Mouse (Mus musculus): Measurements from ENCODE around the gene Tubb3.
A peak's percentile ranks its signal among the peaks of the same experiment; 100 is the strongest.

Gene Tubb3

DNA sequence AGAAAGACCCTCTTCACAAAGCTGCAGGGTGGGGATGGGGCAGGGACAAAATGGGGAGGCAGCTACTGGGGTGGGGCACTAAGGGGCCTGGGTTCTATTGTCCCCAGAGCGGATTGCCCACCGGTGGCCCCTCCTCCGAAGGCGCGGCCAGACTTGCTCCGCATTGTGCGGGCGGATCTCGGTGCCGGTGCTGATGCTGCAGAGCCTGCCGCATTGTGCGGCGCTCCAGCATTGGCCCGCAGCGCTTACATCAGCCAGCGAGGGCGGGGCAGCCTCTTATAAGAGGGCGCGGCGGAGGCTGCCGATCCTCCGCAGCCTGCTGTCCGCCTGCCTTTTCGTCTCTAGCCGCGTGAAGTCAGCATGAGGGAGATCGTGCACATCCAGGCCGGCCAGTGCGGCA is at the start of gene Tubb3:
Gene Tubb3 (plus strand): TSS at position 179 of the 400 bp plus-strand sequence.
- peak; percentile 72 for DNase-seq (ENCODE audit: extremely low spot score, low spot score)

GRCm38 (mm10) chr8:123373403-123374238 is 37.6 kb upstream of the Tubb3 start, which contains the start of gene Tcf25:
TSS of gene Tcf25 (plus strand) at chr8:123373753.
- DNase-seq (ENCODE audit: extremely low spot score, low spot score), result peak; percentile 98

DNA sequence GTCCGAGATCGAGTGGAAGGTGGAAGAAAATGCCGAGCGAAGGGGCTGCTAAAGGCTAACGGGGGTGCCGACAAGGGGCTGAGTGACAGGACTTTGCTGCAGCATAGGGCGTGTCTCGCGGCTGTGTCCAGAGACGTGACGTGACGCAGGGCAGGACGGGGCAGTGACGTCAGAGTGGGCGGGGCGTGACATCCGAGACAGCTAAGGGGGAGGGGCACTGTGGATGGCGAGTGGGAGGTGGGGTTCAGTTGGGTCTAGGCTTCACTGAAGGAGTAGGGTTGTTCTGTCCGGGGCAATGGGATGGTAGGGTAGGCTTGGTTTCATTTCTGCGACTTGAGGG is 37.0 kb upstream of the Tubb3 start:
- peak; percentile 97 for DNase-seq (ENCODE audit: extremely low spot score, low spot score)

- no peak for DNase-seq (ENCODE audit: extremely low spot score, low spot score)
Measured at GRCm38 (mm10) chr8:123375701-123376100, 35.5 kb upstream of the Tubb3 start.

GRCm38 (mm10) chr8:123376106-123376505 is 35.1 kb upstream of the Tubb3 start:
- DNase-seq (ENCODE audit: extremely low spot score, low spot score), result no peak

GRCm38 (mm10) chr8:123381711-123382110 is 29.5 kb upstream of the Tubb3 start:
- no peak for DNase-seq (ENCODE audit: extremely low spot score, low spot score)

DNA sequence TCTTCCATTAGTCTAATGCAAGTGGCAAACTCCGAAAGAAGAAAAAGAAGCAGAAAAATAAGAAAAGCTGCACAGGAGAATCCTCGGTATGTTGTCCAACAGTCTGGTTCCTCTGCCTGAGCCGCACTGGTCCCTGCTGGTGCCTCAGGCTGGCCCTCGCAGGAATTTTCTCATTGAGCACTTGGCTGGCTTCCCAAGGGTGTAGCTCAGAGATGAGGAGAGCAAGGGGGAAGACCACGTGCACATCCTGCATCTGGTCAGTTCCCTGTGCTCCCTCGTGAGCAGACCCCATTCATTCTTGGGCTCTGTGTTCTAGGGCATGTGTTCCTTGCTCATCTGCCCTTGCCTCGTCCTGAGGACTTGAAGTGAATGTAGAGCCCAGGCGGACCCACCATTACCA is 28.7 kb upstream of the Tubb3 start:
- no peak for DNase-seq (ENCODE audit: extremely low spot score, low spot score)

DNA sequence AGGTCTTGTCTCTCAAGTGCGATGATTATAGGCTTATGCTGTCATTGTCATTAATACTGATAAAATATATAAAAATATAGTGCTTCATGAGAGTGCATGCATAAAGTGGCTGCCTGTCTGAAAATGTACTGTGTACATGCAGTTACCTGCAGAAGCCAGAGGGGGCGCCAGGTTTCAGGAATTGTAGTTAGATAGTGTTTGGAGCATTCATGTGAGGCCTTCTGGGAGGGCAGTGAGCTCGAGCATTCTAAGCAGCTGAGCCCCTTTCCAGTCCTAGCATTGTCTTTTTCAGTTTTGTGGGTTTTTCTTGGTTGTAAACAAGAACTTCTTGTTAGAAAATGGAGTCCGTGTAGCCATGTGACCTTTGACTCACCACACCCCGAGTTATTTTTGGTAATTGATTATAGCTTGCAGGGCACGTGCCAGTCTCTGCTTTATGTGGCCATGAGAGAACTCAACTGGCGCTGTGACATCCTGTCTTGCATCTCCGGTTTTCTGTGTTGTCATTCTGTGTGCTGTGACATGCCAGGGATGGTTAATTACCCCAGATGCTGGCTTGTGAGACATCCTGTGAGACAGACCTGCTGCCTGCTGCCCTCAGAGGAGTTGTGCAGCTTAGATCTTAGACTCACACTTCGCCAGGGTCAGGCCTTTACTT is 26.2 kb upstream of the Tubb3 start:
- DNase-seq (ENCODE audit: extremely low spot score, low spot score), result peak; percentile 27

DNA sequence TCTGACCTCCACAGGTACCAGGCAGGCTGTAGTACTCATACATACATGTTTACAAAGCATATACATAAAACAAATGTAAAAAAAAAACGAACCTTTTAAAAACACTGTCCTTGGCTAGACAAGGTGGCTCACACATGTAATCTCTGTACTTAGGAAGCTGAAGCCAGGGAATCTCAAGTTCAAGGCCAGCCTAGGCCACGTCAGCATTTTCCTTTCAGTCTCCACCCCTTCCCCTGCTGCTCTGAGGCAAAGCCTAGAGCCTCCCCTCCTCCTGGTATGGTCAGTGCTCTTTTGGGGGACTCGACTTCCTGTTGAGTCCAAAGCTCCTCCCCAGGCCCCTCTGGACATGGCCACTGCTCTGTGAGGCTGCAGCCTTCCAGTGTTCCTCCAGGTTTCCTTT is 24.2 kb upstream of the Tubb3 start:
- no peak for DNase-seq (ENCODE audit: extremely low spot score, low spot score)

DNA sequence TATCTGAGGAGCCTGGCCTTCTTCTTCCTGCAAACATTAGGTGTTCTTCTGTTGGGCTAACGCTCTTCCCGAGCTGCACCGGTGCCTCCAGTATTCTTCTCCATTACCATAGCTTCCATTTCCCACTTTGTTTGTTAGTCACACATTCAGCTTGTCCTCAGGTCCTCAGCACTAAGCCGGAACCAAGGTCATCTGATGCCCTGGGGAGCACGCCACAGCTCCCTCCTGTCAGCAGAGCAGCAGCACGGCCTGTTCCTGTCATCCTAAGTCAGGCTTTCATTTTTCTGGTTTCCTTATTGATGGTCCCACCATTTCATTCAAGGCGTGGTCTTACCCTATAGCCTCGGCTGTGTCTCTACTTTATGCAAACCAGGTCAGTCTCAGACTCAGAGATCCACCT is 23.4 kb upstream of the Tubb3 start:
- DNase-seq (ENCODE audit: extremely low spot score, low spot score), result no peak

- no peak for DNase-seq (ENCODE audit: extremely low spot score, low spot score)
Measured at GRCm38 (mm10) chr8:123389026-123389425, 22.2 kb upstream of the Tubb3 start.

- no peak for DNase-seq (ENCODE audit: extremely low spot score, low spot score)
Measured at GRCm38 (mm10) chr8:123398308-123398707, 12.9 kb upstream of the Tubb3 start.

- no peak for DNase-seq (ENCODE audit: extremely low spot score, low spot score)
Measured at GRCm38 (mm10) chr8:123401936-123402335, 9.3 kb upstream of the Tubb3 start.

- DNase-seq (ENCODE audit: extremely low spot score, low spot score), result no peak
Measured at GRCm38 (mm10) chr8:123402730-123403326, 8.4 kb upstream of the Tubb3 start.

DNA sequence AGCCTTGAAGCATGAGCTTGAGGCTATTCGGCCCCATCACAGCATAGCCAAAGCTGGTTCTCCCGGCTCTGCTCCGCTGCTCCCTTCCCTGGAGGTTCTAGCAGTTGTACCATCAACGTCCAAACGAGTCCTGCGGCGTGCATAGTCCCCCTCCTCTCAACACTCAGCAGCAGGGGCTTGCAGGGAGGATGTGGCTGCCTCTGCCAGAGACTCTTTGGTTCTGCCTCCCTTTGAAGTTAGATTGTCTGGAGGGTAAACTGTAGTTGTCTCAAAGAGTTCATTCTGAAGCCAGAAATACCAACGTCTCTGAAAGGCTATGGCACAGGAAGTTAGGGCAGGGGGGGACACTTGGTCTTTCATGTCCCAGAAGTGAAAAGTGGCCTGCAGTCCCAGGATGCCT is 6.7 kb upstream of the Tubb3 start:
- DNase-seq (ENCODE audit: extremely low spot score, low spot score), result no peak

- peak; percentile 73 for DNase-seq (ENCODE audit: extremely low spot score, low spot score)
Measured at GRCm38 (mm10) chr8:123406786-123407185, 4.4 kb upstream of the Tubb3 start, which contains the start of gene Mc1r. TSS of gene Mc1r (plus strand) at chr8:123407107.

DNA sequence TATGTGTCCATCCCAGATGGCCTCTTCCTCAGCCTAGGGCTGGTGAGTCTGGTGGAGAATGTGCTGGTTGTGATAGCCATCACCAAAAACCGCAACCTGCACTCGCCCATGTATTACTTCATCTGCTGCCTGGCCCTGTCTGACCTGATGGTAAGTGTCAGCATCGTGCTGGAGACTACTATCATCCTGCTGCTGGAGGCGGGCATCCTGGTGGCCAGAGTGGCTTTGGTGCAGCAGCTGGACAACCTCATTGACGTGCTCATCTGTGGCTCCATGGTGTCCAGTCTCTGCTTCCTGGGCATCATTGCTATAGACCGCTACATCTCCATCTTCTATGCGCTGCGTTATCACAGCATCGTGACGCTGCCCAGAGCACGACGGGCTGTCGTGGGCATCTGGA is 3.6 kb upstream of the Tubb3 start:
- no peak for DNase-seq (ENCODE audit: extremely low spot score, low spot score)

DNA sequence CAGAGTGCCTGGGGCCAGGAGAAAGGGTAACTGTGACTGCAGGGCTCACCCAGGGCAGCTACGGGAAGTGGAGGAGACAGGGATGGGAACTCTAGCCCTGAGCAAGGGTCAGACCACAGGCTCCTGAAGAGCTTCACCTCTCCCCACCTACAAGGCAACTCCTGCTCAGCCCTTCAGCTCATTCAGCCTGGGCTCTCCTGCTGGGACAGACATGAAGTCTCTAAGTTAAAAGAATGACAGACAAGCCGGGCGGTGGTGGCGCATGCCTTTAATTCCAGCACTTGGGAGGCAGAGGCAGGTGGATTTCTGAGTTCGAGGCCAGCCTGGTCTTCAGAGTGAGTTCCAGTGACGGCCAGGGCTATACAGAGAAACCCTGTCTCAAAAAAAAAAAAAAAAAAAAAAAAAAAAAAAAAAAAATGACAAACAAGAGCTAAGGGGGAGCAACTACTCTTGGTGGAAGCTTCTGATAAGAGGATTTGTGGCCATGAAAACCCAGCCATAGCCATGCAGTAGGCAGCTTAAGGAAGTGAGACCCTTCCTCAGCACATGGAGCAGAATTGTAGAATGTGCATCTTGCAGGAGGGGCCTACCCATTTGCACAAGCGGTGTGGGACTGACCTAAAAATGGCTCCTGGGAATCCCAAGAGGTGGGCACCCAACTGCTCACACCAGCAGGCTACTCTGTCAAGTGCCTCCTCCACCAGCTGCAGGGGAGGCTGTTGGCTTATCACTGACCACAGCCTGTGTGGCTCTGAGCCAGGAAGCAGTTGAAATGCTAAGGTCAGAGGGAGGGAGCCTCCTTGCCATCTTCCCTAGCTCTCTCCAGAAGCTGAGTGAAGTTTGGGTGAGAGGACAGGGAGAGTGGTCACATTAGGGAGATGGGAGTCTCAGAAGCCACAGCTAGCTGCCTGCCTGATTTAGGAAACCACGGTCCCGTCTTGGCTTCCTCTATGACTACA is 2.4 kb upstream of the Tubb3 start:
- no peak for DNase-seq (ENCODE audit: extremely low spot score, low spot score)

- peak; percentile 39 for DNase-seq (ENCODE audit: extremely low spot score, low spot score)
Measured at GRCm38 (mm10) chr8:123410049-123410587, 1.1 kb upstream of the Tubb3 start.

- no peak for DNase-seq (ENCODE audit: extremely low spot score, low spot score)
Measured at GRCm38 (mm10) chr8:123410788-123411187, 436 bp upstream of the Tubb3 start.

GRCm38 (mm10) chr8:123411781-123412327 is 630 bp downstream of the Tubb3 start:
- no peak for DNase-seq (ENCODE audit: extremely low spot score, low spot score)
